Mouse (Mus musculus) adipose tissue, adult 10 weeks (tissue): Measurements from ENCODE around the gene B020004J07Rik. TPM values are rescaled to one million over a fixed set of nuclear protein-coding genes. Genes with fewer than 3 reads are reported as not detected.

ENCODE experiments used
- polyA plus RNA-seq: library from polyadenylated mRNA; stranded (reverse); fragments of 350-450 nt; fragmentation: Illumina TruSeq; extraction: RNeasy Lipid Tissue Mini Kit (QIAGEN cat#74804); gene quantifications from one replicate; pipeline ENCODE4 v1.2.3, GENCODE M21; 2014; ENCODE audit warnings: low read depth, low replicate concordance

B020004J07Rik gene
- polyA plus RNA-seq: not detected

DNA sequence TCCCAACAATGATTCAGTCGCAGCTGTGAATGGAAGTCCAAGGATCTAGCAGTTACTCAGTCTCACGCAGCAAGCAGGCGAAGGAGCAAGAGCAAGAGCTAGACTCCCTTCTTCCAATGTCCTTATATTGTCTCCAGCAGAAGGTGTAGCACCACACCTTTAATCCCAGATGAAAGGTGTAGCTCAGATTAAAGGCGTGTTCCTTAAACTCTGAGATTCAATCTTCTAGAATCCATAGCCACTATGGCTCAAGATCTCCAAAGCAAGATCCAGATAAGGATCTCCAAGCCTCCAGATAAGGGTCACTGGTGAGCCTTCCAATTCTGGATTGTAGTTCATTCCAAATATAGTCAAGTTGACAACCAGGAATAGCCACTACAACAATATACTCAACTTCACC lies at the start of gene B020004J07Rik:
Gene B020004J07Rik (minus strand): TSS at position 101 of the 400 bp plus-strand sequence.

Other genes starting within 250 kb of the B020004J07Rik start
- 71.2 TPM for gene Leprot, start 196.3 kb downstream of the B020004J07Rik start, polyA plus RNA-seq
- gene Lepr, start 126.6 kb downstream of the B020004J07Rik start, polyA plus RNA-seq: 3.2 TPM
- not detected for gene C130073F10Rik, start 49.8 kb upstream of the B020004J07Rik start, polyA plus RNA-seq
- gene Gm12800, start 65.1 kb upstream of the B020004J07Rik start, polyA plus RNA-seq: not detected
- not detected for gene Gm12794, start 96.4 kb upstream of the B020004J07Rik start, polyA plus RNA-seq
- not detected for gene Gm12790, start 137.0 kb upstream of the B020004J07Rik start, polyA plus RNA-seq
- not detected for gene Gm12789, start 142.6 kb upstream of the B020004J07Rik start, polyA plus RNA-seq
- 8.2 TPM for gene Pde4b, start 243.5 kb upstream of the B020004J07Rik start, polyA plus RNA-seq